Mouse (Mus musculus) heart, postnatal 0 days (tissue): Measurements from ENCODE around the gene Mgrn1. TPM values are rescaled to one million over a fixed set of nuclear protein-coding genes. Genes with fewer than 3 reads are reported as not detected.

ENCODE experiments used
- ATAC-seq: fragments of 200-750 bp; cut with Nextera tagmentation; 2 replicates; pipeline ENCODE4 v1.8.0; 2017; ENCODE audit warnings: low read depth, moderate number of reproducible peaks, moderate library complexity; ENCODE audit not compliant: insufficient read depth
- DNase-seq: peaks from one replicate; pipeline ENCODE4 v3.0.0-alpha.2; 2016; ENCODE audit warnings: low spot score
- H3K27ac ChIP-seq: fragments of 300-500 bp; sonication (generic); 2 replicates; pipeline ENCODE4 v1.5.1; 2014; ENCODE audit warnings: low read depth, mild to moderate bottlenecking
- H3K27me3 ChIP-seq: fragments of 300-500 bp; sonication (generic); 2 replicates; pipeline ENCODE4 v1.6.1; 2014; ENCODE audit warnings: low read length, mixed read lengths; ENCODE audit not compliant: control insufficient read depth, insufficient read depth
- H3K36me3 ChIP-seq: fragments of 300-500 bp; sonication (generic); replicated peaks from 2 replicates; pipeline ENCODE4 v1.6.1; 2014; ENCODE audit warnings: low read length, mixed read lengths; ENCODE audit not compliant: control insufficient read depth, insufficient read depth
- H3K4me1 ChIP-seq: fragments of 300-500 bp; sonication (generic); 2 replicates; pipeline ENCODE4 v1.6.1; 2014; ENCODE audit warnings: antibody characterized with exemption; ENCODE audit not compliant: control insufficient read depth, insufficient read depth
- H3K4me2 ChIP-seq: fragments of 300-500 bp; sonication (generic); 2 replicates; pipeline ENCODE4 v1.6.1; 2014; ENCODE audit warnings: low read depth, mild to moderate bottlenecking, low read length, moderate library complexity
- H3K4me3 ChIP-seq: fragments of 300-500 bp; sonication (generic); 2 replicates; pipeline ENCODE4 v1.5.1; 2014; ENCODE audit warnings: low read depth, low read length
- H3K9ac ChIP-seq: fragments of 300-500 bp; sonication (generic); replicated peaks from 2 replicates; pipeline ENCODE4 v1.6.1; 2014; ENCODE audit warnings: low read depth, low read length, mixed read lengths
- H3K9me3 ChIP-seq: fragments of 300-500 bp; sonication (generic); replicated peaks from 2 replicates; pipeline ENCODE4 v1.6.1; 2016; ENCODE audit warnings: low read length; ENCODE audit not compliant: control insufficient read depth
- CTCF ChIP-seq: IDR thresholded peaks from 2 replicates; pipeline ENCODE4 v1.5.1; 2016; ENCODE audit warnings: antibody characterized with exemption, control low read depth, low read depth
- EP300 ChIP-seq: IDR thresholded peaks from 2 replicates; pipeline ENCODE4 v1.6.1; 2016; ENCODE audit warnings: antibody characterized with exemption, low read depth
- WGBS: fragments of 180-500 bp; shearing (Covaris S2); extraction: QIAGEN DNeasy Blood & Tissue Kit; methylation state at CpG from one replicate; pipeline ENCODE4 v1.1.7; 2014; 5-methylcytosine and 5-hydroxymethylcytosine counted together
- polyA plus RNA-seq: library from polyadenylated mRNA; unstranded; fragments of >200 nt; fragmentation: Nextera tagmentation; extraction: Ambion mirVana; gene quantifications from 2 replicates; pipeline ENCODE4 v1.2.1, GENCODE M21; 2015
- total RNA-seq: library from RNA; depleted of rRNA; stranded (reverse); fragments of >200 nt; gene quantifications from 2 replicates; pipeline ENCODE4 v1.2.3, GENCODE M21; 2014; ENCODE audit warnings: low replicate concordance

Mgrn1 gene
- total and polyA plus RNA-seq, 2 experiments from 2014 or later, result 159 to 223 TPM

DNA sequence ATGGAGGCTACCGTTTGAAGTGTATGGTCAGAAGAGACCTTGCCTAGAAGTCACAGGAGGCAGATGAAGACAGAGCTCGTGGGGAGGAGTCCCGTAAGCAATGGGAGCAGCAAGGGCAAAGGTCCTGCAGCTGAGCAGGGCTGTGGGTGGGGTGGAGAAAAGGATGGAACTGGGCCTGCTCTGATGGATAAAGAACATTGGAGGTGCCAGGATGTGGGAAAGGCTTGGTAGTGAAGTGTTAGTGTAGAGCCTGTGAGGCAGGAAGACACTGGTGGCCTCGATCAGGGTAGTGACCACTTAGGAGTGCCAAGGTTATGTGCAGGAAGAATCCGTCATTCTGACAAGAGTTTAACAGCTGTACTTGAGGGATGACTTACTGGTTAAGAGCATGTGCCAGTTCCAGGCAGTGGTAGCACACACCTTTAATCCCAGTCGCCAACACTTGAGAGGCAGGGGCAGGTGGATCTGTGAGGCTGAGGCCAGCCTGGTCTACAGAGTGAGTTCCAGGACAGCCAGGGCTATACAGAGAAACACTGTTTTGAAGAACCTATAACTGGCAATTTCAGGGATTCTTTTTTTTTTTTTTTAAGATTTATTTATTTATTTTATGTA, 17.5 kb downstream of the Mgrn1 start:
- no peak overlapping the region for H3K27ac ChIP-seq
- H3K4me2 ChIP-seq, result no peak overlapping the region
- H3K4me1 ChIP-seq, result 0 out of 2 replicates have a peak, but pooled peaks cover 3% of the 10 kb centered on the region
- ATAC-seq, result no peak
- DNase-seq, result no peak
- H3K9ac ChIP-seq, result no peak overlapping the region
- H3K27me3 ChIP-seq, result no peaks in the 10 kb centered on the region
- no peak overlapping the region for H3K4me3 ChIP-seq
- H3K9me3 ChIP-seq, result no peaks in the 10 kb centered on the region
- WGBS, result 72% methylated on average over 6 of the region's 6 CpGs
- TF ChIP-seq CTCF, result no peak
- TF ChIP-seq EP300, result no peak
- H3K36me3 ChIP-seq, result peaks cover 13% of the 10 kb centered on the region

DNA sequence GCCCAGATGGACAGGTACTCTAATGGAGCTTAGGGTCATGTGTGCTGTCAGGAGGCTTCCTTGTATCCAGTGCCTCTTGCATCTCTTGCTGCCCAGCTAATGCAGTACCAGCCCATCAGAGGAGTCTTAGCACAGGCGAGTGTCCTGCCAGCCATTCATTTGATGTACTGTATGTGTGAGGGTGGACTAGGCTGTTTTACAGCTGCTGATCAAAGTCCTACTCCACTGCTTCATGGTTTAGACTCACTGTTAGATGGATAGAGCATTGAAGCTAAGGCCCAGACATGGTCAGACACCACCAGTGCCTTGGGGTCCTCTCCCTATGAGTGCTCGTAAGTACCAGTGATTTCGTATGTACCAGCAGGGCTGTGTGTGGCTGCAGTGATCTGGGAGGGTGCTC, 18.8 kb downstream of the Mgrn1 start:
- 81% methylated on average over 3 of the region's 3 CpGs for WGBS
- no peak for TF ChIP-seq EP300
- TF ChIP-seq CTCF, result no peak
- Histone ChIP-seq H3K27me3 (no peaks in the 10 kb centered on the region), H3K4me1 (0 out of 2 replicates have a peak, but pooled peaks cover 3% of the 10 kb centered on the region), H3K36me3 (peaks cover 26% of the 10 kb centered on the region), H3K9me3 (no peaks in the 10 kb centered on the region), H3K4me3 (no peak overlapping the region), H3K4me2 (no peak overlapping the region), H3K27ac (no peak overlapping the region), H3K9ac (no peak overlapping the region)
- ATAC-seq (no peak), DNase-seq (no peak)

DNA sequence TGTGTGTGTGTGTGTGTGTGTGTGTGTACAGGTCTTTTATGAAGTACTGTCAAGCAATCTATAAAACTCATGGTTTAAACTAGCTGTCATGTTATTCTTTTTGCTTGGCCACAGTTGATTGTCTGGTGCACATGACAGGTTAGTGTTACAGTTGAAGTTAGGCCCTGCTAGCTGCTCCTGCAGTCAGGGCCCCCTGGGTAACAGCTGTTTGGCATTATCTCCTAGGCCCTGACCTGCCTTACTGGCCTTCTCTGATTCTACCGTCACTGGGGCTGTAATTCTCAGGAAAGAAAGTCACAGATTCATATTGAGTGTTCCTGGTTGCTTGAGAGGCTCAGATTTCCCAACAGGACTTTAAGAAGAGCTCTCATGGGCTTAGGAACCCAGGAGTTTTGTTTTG, 19.5 kb downstream of the Mgrn1 start:
- H3K9ac ChIP-seq, result no peak overlapping the region
- no peak overlapping the region for H3K4me3 ChIP-seq
- H3K4me1 ChIP-seq, result 0 out of 2 replicates have a peak, but pooled peaks cover 3% of the 10 kb centered on the region
- ATAC-seq (no peak), DNase-seq (no peak)
- no peak overlapping the region; the same call in 1 of the 2 replicates for H3K27ac ChIP-seq
- WGBS, result 52% methylated on average over 1 of the region's 1 CpGs
- peaks cover 33% of the 10 kb centered on the region for H3K36me3 ChIP-seq
- no peak for TF ChIP-seq CTCF
- TF ChIP-seq EP300, result no peak
- H3K9me3 ChIP-seq, result no peaks in the 10 kb centered on the region
- H3K27me3 ChIP-seq, result no peaks in the 10 kb centered on the region
- no peak overlapping the region for H3K4me2 ChIP-seq

DNA sequence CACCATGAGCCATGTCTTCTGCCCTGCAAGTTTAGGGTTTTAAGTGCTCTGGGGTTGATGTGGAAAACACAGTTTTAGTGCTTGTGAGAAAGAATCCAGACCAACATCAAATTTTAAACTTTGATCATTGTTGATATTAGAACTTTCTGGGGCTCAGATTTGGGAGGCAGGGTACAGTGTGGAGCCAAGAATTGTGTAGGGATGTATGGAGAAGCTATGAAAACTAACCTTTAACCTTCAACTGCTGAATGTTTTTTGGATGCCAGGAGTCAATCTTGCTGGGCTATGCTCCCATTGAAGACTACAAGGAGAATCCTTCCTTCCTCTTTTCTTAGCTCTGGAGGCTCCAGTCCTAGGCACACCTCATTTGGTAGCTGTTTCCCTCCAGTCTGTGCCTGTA, 20.5 kb downstream of the Mgrn1 start:
- TF ChIP-seq EP300 (no peak), CTCF (no peak)
- 0 out of 2 replicates have a peak, but pooled peaks cover 3% of the 10 kb centered on the region for H3K4me1 ChIP-seq
- H3K27ac ChIP-seq, result no peak overlapping the region
- no peaks in the 10 kb centered on the region for H3K9me3 ChIP-seq
- H3K27me3 ChIP-seq, result no peaks in the 10 kb centered on the region
- H3K36me3 ChIP-seq, result peaks cover 42% of the 10 kb centered on the region
- no peak overlapping the region for H3K9ac ChIP-seq
- DNase-seq (no peak), ATAC-seq (no peak)
- no peak overlapping the region for H3K4me3 ChIP-seq
- no peak overlapping the region for H3K4me2 ChIP-seq

DNA sequence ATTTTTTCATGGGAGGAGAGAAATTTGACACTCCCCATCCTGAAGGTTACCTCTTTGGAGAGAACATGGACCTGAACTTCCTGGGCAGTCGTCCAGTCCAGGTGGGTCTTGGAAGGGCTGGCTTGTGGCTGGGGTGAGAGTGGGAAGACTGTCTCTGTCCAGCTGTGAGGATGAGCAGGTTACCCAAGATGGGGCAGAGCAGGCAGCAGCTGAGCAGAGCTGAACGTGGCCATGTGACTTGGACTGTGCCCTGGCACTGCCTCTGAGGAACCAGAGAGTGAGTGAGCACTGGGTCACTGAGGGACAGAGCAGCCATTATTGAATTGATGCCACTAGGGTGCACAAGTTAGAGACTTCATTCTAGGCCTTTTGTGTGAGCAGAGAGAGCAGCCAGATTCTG, 21.3 kb downstream of the Mgrn1 start:
- TF ChIP-seq EP300 (no peak), CTCF (no peak)
- Histone ChIP-seq H3K27ac (no peak overlapping the region), H3K4me1 (0 out of 2 replicates have a peak, but pooled peaks cover 3% of the 10 kb centered on the region), H3K36me3 (peaks cover 51% of the 10 kb centered on the region), H3K4me3 (no peak overlapping the region), H3K9me3 (no peaks in the 10 kb centered on the region), H3K27me3 (no peaks in the 10 kb centered on the region), H3K4me2 (no peak overlapping the region), H3K9ac (no peak overlapping the region)
- DNase-seq (no peak), ATAC-seq (no peak)
- WGBS, result 64% methylated on average over 2 of the region's 2 CpGs

DNA sequence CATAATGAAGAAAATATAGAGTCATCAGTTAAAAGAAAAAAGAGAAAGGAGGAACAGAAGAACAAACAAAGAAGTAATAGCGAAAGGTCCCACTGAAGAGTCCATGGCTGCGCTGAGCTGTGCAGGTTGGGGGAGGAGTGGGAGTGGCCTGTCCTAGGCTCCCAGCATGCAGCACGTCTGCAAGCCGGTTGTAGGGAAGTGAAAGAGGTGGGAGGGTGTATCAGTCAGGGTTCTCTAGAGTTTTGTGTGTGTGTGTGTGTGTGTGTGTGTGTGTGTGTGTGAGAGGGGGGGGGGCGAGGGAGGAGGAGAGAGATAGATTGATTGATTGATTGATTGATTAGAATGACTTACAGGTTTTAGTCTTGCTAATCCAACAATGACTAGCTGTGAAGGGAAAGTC, 21.9 kb downstream of the Mgrn1 start:
- Histone ChIP-seq H3K36me3 (peaks cover 53% of the 10 kb centered on the region), H3K9me3 (no peaks in the 10 kb centered on the region), H3K27me3 (no peaks in the 10 kb centered on the region), H3K4me2 (no peak overlapping the region), H3K9ac (no peak overlapping the region), H3K4me1 (0 out of 2 replicates have a peak, but pooled peaks cover 3% of the 10 kb centered on the region), H3K27ac (no peak overlapping the region), H3K4me3 (no peak overlapping the region)
- DNase-seq (no peak), ATAC-seq (0 out of 2 replicates have a peak, but pooled peaks have one; percentile 36)
- WGBS, result 52% methylated on average over 4 of the region's 5 CpGs
- TF ChIP-seq CTCF (no peak), EP300 (no peak)
